8 mouse cellular contexts compared by ENCODE assay signal in the genomic region with DNA sequence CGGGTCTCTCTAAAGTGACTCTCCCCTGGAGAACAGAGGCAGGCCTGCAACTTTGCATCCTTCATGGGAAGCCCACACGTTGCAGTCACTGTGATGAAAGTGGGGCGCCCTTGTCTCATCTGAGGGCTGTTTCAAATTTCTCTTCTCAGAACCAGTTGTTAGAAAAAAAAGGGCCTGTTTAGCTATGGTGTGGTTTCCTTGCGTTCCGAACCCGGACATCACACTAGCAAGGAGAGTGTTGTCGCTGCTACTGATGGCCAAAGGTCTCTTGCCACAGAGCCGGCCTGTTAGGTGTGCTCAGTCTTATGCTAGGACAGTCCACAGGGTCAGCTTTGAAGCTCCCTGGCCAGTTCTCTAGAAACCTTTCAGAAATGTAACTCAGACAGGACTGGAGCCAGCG.
A peak's percentile ranks its signal among the peaks of the same experiment; 100 is the strongest.
DNase-seq lines count a peak whose midpoint lies in the region; ATAC-seq and TF ChIP-seq lines count a peak whose summit lies in the region.

No protein-coding gene starts in this region.

- H3K9me3 ChIP-seq in forebrain, embryonic 14.5 days (replicated peaks; ENCODE audit: control insufficient read depth, low read length): no peaks in the 10 kb centered on the region
- H3K9me3 ChIP-seq in limb, embryonic 12.5 days: no peaks in the 10 kb centered on the region
- H3K9me3 ChIP-seq in neural tube, embryonic 14.5 days (ENCODE audit: control insufficient read depth, low read length): no peaks in the 10 kb centered on the region

- H3K9ac ChIP-seq in forebrain, embryonic 14.5 days (ENCODE audit: low read length): peak overlapping the region; percentile 71; the same call in 1 of the 2 replicates
- peak overlapping the region; percentile 72 for H3K9ac ChIP-seq in limb, embryonic 12.5 days (replicated peaks)
- peak overlapping the region; percentile 81; the same call in 1 of the 2 replicates for H3K9ac ChIP-seq in neural tube, embryonic 14.5 days (replicated peaks; ENCODE audit: low read depth, low read length)

- no peak for ATAC-seq in forebrain, embryonic 14.5 days
- ATAC-seq in limb, embryonic 12.5 days (ENCODE audit: insufficient number of reproducible peaks, insufficient read depth, low FRiP score, low TSS enrichment, low read depth): no peak
- ATAC-seq in neural tube, embryonic 14.5 days (ENCODE audit: low read depth): no peak

- no peak for TF ChIP-seq CTCF in layer of hippocampus, adult 2 months (conservative IDR thresholded peaks at IDR 0.05)

- peak overlapping the region; percentile 95 for H3K4me2 ChIP-seq in forebrain, embryonic 14.5 days (ENCODE audit: low read length)
- H3K4me2 ChIP-seq in limb, embryonic 12.5 days: peak overlapping the region; percentile 97
- peak overlapping the region; percentile 90 for H3K4me2 ChIP-seq in neural tube, embryonic 14.5 days (ENCODE audit: low read depth, low read length)

- no peak for DNase-seq in layer of hippocampus, adult 2 months (ENCODE audit: low spot score in 2 of 2)
- no peak for DNase-seq in layer of hippocampus, postnatal 10 days (ENCODE audit: low spot score in 2 of 2)
- no peak for DNase-seq in forebrain, embryonic 14.5 days (ENCODE audit: low spot score)
- no peak for DNase-seq in urinary bladder, postnatal 4 days (ENCODE audit: low spot score in 2 of 2)
- DNase-seq in c-Kit-positive CD71-positive TER-119-positive erythroid progenitor cells, embryonic 14.5 days (ENCODE audit: low spot score): no peak
- no peak for DNase-seq in adrenal gland, postnatal 36 days

- 0 out of 2 replicates have a peak, but pooled peaks cover 3% of the 10 kb centered on the region for H3K4me1 ChIP-seq in forebrain, embryonic 14.5 days (ENCODE audit: control insufficient read depth, insufficient read depth, low read length)
- H3K4me1 ChIP-seq in limb, embryonic 12.5 days (replicated peaks): peaks cover 55% of the 10 kb centered on the region
- H3K4me1 ChIP-seq in neural tube, embryonic 14.5 days (ENCODE audit: control insufficient read depth, insufficient read depth, low read length): peaks cover 24% of the 10 kb centered on the region

- H3K27me3 ChIP-seq in forebrain, embryonic 14.5 days (replicated peaks; ENCODE audit: control insufficient read depth, insufficient read depth, low read length): 0 out of 2 replicates have a peak, but pooled peaks cover 4% of the 10 kb centered on the region
- H3K27me3 ChIP-seq in limb, embryonic 12.5 days: no peaks in the 10 kb centered on the region
- no peaks in the 10 kb centered on the region for H3K27me3 ChIP-seq in neural tube, embryonic 14.5 days (ENCODE audit: control insufficient read depth, insufficient read depth, low read length)

- H3K36me3 ChIP-seq in forebrain, embryonic 14.5 days (ENCODE audit: control insufficient read depth, insufficient read depth, low read length): no peaks in the 10 kb centered on the region
- H3K36me3 ChIP-seq in limb, embryonic 12.5 days: no peaks in the 10 kb centered on the region
- no peaks in the 10 kb centered on the region for H3K36me3 ChIP-seq in neural tube, embryonic 14.5 days (ENCODE audit: control insufficient read depth, insufficient read depth, low read length)

- H3K4me3 ChIP-seq in layer of hippocampus, adult 2 months: peak overlapping the region; percentile 87
- peak overlapping the region; percentile 61 for H3K4me3 ChIP-seq in forebrain, embryonic 14.5 days (ENCODE audit: low read depth, low read length)
- H3K4me3 ChIP-seq in limb, embryonic 12.5 days (replicated peaks): peak overlapping the region; percentile 63
- H3K4me3 ChIP-seq in neural tube, embryonic 14.5 days (ENCODE audit: low read depth, low read length): peak overlapping the region; percentile 70; the same call in 1 of the 2 replicates

- H3K27ac ChIP-seq in layer of hippocampus, adult 2 months: peak overlapping the region; percentile 95
- H3K27ac ChIP-seq in forebrain, embryonic 14.5 days (ENCODE audit: low read depth, low read length): no peak overlapping the region
- H3K27ac ChIP-seq in limb, embryonic 12.5 days: peak overlapping the region; percentile 79; the same call in 1 of the 2 replicates
- no peak overlapping the region for H3K27ac ChIP-seq in neural tube, embryonic 14.5 days (ENCODE audit: low read depth, low read length)

- 46% methylated on average over 9 of the region's 9 CpGs for WGBS in forebrain, embryonic 14.5 days
- 36% methylated on average over 9 of the region's 9 CpGs for WGBS in limb, embryonic 12.5 days
- 46% methylated on average over 9 of the region's 9 CpGs for WGBS in neural tube, embryonic 14.5 days

Comparison
In these comparisons a context has a peak if more than half of its experiments do, and no peak if none do; other contexts are left out.
1. H3K27ac ChIP-seq: peak in layer of hippocampus, adult 2 months (single experiment) and limb, embryonic 12.5 days (single experiment); none in forebrain, embryonic 14.5 days (single experiment) and neural tube, embryonic 14.5 days (single experiment).
2. Peak in every context shown above with its lines, with median percentiles within 50 percentile points of each other: H3K4me3 ChIP-seq, H3K4me2 ChIP-seq and H3K9ac ChIP-seq.